Mouse (Mus musculus): Measurements from ENCODE around the gene Rcsd1. TPM values are rescaled to one million over a fixed set of nuclear protein-coding genes. Genes with fewer than 3 reads are reported as not detected.
A peak's percentile ranks its signal among the peaks of the same experiment; 100 is the strongest.

The Rcsd1 gene
- polyA plus RNA-seq, 1 experiment from 2014 or later = 8.3 TPM

GRCm38 (mm10) chr1:165707241-165707639 lies 2.3 kb downstream of the Rcsd1 start:
- Histone ChIP-seq H3K4me1 (replicated peaks; ENCODE audit: control insufficient read depth, insufficient read depth, low read length) (peaks cover 10% of the 10 kb centered on the region), H3K36me3 (ENCODE audit: control insufficient read depth, insufficient read depth) (no peaks in the 10 kb centered on the region), H3K4me3 (replicated peaks; ENCODE audit: low read length) (peak overlapping the region; percentile 64), H3K4me2 (ENCODE audit: low read length) (peak overlapping the region; percentile 100), H3K27ac (ENCODE audit: low read length) (no peak overlapping the region), H3K9ac (replicated peaks; ENCODE audit: low read depth, low read length) (no peak overlapping the region; the same call in 1 of the 2 replicates), H3K27me3 (replicated peaks; ENCODE audit: control insufficient read depth, insufficient read depth, low read length) (peaks cover 7% of the 10 kb centered on the region), H3K9me3 (ENCODE audit: control insufficient read depth, low read length) (no peaks in the 10 kb centered on the region)
- no peak for ATAC-seq
- WGBS = 33% methylated on average over 10 of the region's 10 CpGs

DNA sequence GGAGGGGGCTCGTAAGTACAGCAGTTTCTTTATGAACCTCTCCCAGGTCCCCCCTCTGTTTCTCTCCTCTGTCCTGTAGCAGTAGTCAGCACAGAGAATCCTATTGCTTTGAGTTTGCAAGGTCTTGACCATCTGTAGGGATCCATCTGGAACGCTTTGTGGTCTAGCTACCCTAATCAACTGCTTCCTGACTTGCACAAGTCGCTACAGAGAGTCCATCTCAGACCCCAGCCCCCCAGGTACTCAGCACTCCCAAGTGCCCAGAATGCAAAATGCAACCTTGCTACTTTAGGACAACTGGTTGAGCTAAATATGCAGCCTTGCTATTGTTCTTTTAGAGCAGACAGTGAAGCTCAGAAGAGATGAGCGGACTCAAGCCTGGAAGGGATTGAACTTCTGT lies 3.1 kb downstream of the Rcsd1 start:
- Histone ChIP-seq H3K27me3 (replicated peaks; ENCODE audit: control insufficient read depth, insufficient read depth, low read length) (peaks cover 7% of the 10 kb centered on the region), H3K27ac (ENCODE audit: low read length) (no peak overlapping the region), H3K4me3 (replicated peaks; ENCODE audit: low read length) (no peak overlapping the region), H3K4me1 (replicated peaks; ENCODE audit: control insufficient read depth, insufficient read depth, low read length) (peaks cover 10% of the 10 kb centered on the region), H3K4me2 (ENCODE audit: low read length) (no peak overlapping the region), H3K36me3 (ENCODE audit: control insufficient read depth, insufficient read depth) (no peaks in the 10 kb centered on the region), H3K9me3 (ENCODE audit: control insufficient read depth, low read length) (no peaks in the 10 kb centered on the region), H3K9ac (replicated peaks; ENCODE audit: low read depth, low read length) (no peak overlapping the region)
- WGBS = 70% methylated on average over 4 of the region's 4 CpGs
- no peak for ATAC-seq

GRCm38 (mm10) chr1:165705868-165706348 lies 3.6 kb downstream of the Rcsd1 start:
- no peak overlapping the region for H3K9ac ChIP-seq (replicated peaks; ENCODE audit: low read depth, low read length)
- no peak overlapping the region for H3K27ac ChIP-seq (ENCODE audit: low read length)
- no peaks in the 10 kb centered on the region for H3K9me3 ChIP-seq (ENCODE audit: control insufficient read depth, low read length)
- peaks cover 7% of the 10 kb centered on the region for H3K27me3 ChIP-seq (replicated peaks; ENCODE audit: control insufficient read depth, insufficient read depth, low read length)
- H3K4me2 ChIP-seq (ENCODE audit: low read length) = no peak overlapping the region
- H3K4me3 ChIP-seq (replicated peaks; ENCODE audit: low read length) = no peak overlapping the region
- H3K4me1 ChIP-seq (replicated peaks; ENCODE audit: control insufficient read depth, insufficient read depth, low read length) = peaks cover 10% of the 10 kb centered on the region
- 85% methylated on average over 7 of the region's 7 CpGs for WGBS
- H3K36me3 ChIP-seq (ENCODE audit: control insufficient read depth, insufficient read depth) = no peaks in the 10 kb centered on the region
- no peak for ATAC-seq

DNA sequence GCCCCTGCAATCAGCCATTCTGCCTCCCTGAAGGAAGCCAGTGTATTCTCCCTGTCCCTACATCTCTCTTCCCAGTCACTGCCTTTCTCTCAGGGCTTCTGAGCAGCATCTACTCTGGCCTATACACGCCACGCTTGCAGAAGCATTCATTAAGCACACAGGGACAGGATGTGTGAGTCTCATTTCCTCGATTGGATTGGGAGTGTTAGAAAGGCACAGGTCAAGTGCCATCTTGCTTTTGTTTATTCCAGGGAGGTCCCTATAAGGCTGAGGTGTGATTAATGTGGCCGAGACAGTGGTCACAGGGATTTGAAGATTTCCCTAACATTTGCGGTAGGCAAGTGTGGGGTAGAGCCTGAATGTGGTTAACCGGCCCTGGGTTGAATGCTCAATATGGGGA lies 4.2 kb downstream of the Rcsd1 start:
- H3K4me2 ChIP-seq (ENCODE audit: low read length) = no peak overlapping the region
- no peak overlapping the region for H3K27ac ChIP-seq (ENCODE audit: low read length)
- ATAC-seq = no peak
- H3K36me3 ChIP-seq (ENCODE audit: control insufficient read depth, insufficient read depth) = no peaks in the 10 kb centered on the region
- H3K27me3 ChIP-seq (replicated peaks; ENCODE audit: control insufficient read depth, insufficient read depth, low read length) = peaks cover 7% of the 10 kb centered on the region
- H3K4me1 ChIP-seq (replicated peaks; ENCODE audit: control insufficient read depth, insufficient read depth, low read length) = peaks cover 10% of the 10 kb centered on the region
- H3K9ac ChIP-seq (replicated peaks; ENCODE audit: low read depth, low read length) = no peak overlapping the region
- no peaks in the 10 kb centered on the region for H3K9me3 ChIP-seq (ENCODE audit: control insufficient read depth, low read length)
- WGBS = 81% methylated on average over 6 of the region's 6 CpGs
- no peak overlapping the region for H3K4me3 ChIP-seq (replicated peaks; ENCODE audit: low read length)

GRCm38 (mm10) chr1:165704841-165705240 lies 4.7 kb downstream of the Rcsd1 start:
- H3K27ac ChIP-seq (ENCODE audit: low read length) = no peak overlapping the region
- H3K27me3 ChIP-seq (replicated peaks; ENCODE audit: control insufficient read depth, insufficient read depth, low read length) = peaks cover 7% of the 10 kb centered on the region
- WGBS = 91% methylated on average over 3 of the region's 3 CpGs
- no peaks in the 10 kb centered on the region for H3K9me3 ChIP-seq (ENCODE audit: control insufficient read depth, low read length)
- H3K4me2 ChIP-seq (ENCODE audit: low read length) = no peak overlapping the region
- peaks cover 10% of the 10 kb centered on the region for H3K4me1 ChIP-seq (replicated peaks; ENCODE audit: control insufficient read depth, insufficient read depth, low read length)
- H3K36me3 ChIP-seq (ENCODE audit: control insufficient read depth, insufficient read depth) = no peaks in the 10 kb centered on the region
- no peak overlapping the region for H3K4me3 ChIP-seq (replicated peaks; ENCODE audit: low read length)
- no peak for ATAC-seq
- no peak overlapping the region for H3K9ac ChIP-seq (replicated peaks; ENCODE audit: low read depth, low read length)

DNA sequence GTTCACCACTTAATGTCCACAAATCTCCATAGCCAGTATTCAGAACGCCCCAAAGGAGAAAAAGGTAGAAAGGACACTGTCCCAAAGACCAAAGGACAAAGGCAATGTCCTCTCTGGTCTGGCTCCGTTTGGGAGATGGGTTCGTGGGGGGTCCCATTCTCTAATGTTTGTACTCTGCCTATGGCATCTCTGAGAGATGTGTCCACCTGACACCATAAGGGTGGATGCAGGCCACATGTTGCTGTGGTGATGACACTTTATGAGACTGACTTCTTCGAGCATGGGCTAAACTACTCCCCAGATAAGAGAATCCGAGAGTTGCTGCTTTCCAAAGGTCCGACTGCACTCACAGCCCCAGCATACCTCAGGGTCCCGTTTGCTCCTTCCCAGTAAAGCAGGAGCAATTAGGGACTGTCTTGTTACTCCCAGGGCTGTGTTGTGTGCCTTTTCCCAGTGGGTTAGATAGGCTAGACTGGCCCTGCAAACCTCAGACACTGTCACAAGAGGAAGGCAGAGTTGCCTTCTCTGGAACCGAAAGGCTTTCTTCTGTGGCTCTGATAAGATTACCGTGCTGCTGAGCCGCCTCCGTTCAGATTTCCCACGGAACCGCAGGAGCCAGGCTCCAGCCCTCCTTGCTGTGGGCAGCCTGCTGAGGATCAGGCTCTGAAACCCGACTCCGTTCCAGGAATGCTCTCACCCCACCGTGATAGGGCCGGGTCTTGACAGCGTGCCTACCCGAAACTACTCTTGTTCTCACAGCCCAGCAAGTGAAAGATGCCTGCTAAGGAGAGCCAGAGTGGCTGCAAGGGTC lies 7.1 kb downstream of the Rcsd1 start:
- Histone ChIP-seq H3K27me3 (replicated peaks; ENCODE audit: control insufficient read depth, insufficient read depth, low read length) (peaks cover 3% of the 10 kb centered on the region), H3K9me3 (ENCODE audit: control insufficient read depth, low read length) (no peaks in the 10 kb centered on the region), H3K4me3 (replicated peaks; ENCODE audit: low read length) (no peak overlapping the region), H3K9ac (replicated peaks; ENCODE audit: low read depth, low read length) (no peak overlapping the region), H3K27ac (ENCODE audit: low read length) (no peak overlapping the region), H3K4me2 (ENCODE audit: low read length) (peak overlapping the region; percentile 31; the same call in 1 of the 2 replicates), H3K36me3 (ENCODE audit: control insufficient read depth, insufficient read depth) (no peaks in the 10 kb centered on the region), H3K4me1 (replicated peaks; ENCODE audit: control insufficient read depth, insufficient read depth, low read length) (0 out of 2 replicates have a peak, but pooled peaks cover 4% of the 10 kb centered on the region)
- WGBS = 14% methylated on average over 19 of the region's 19 CpGs
- no peak for ATAC-seq

GRCm38 (mm10) chr1:165701562-165701961 lies 8.0 kb downstream of the Rcsd1 start:
- H3K4me1 ChIP-seq (replicated peaks; ENCODE audit: control insufficient read depth, insufficient read depth, low read length) = 0 out of 2 replicates have a peak, but pooled peaks cover 4% of the 10 kb centered on the region
- no peaks in the 10 kb centered on the region for H3K36me3 ChIP-seq (ENCODE audit: control insufficient read depth, insufficient read depth)
- no peak overlapping the region for H3K4me3 ChIP-seq (replicated peaks; ENCODE audit: low read length)
- ATAC-seq = no peak
- H3K4me2 ChIP-seq (ENCODE audit: low read length) = no peak overlapping the region
- no peaks in the 10 kb centered on the region for H3K9me3 ChIP-seq (ENCODE audit: control insufficient read depth, low read length)
- H3K9ac ChIP-seq (replicated peaks; ENCODE audit: low read depth, low read length) = no peak overlapping the region
- H3K27ac ChIP-seq (ENCODE audit: low read length) = no peak overlapping the region
- H3K27me3 ChIP-seq (replicated peaks; ENCODE audit: control insufficient read depth, insufficient read depth, low read length) = no peaks in the 10 kb centered on the region
- 73% methylated on average over 9 of the region's 9 CpGs for WGBS

GRCm38 (mm10) chr1:165700933-165701518 lies 8.5 kb downstream of the Rcsd1 start:
- Histone ChIP-seq H3K9ac (replicated peaks; ENCODE audit: low read depth, low read length) (no peak overlapping the region), H3K4me3 (replicated peaks; ENCODE audit: low read length) (no peak overlapping the region), H3K9me3 (ENCODE audit: control insufficient read depth, low read length) (no peaks in the 10 kb centered on the region), H3K27ac (ENCODE audit: low read length) (no peak overlapping the region), H3K4me1 (replicated peaks; ENCODE audit: control insufficient read depth, insufficient read depth, low read length) (0 out of 2 replicates have a peak, but pooled peaks cover 4% of the 10 kb centered on the region), H3K36me3 (ENCODE audit: control insufficient read depth, insufficient read depth) (no peaks in the 10 kb centered on the region), H3K4me2 (ENCODE audit: low read length) (no peak overlapping the region), H3K27me3 (replicated peaks; ENCODE audit: control insufficient read depth, insufficient read depth, low read length) (no peaks in the 10 kb centered on the region)
- ATAC-seq = no peak
- WGBS = 90% methylated on average over 6 of the region's 6 CpGs

DNA sequence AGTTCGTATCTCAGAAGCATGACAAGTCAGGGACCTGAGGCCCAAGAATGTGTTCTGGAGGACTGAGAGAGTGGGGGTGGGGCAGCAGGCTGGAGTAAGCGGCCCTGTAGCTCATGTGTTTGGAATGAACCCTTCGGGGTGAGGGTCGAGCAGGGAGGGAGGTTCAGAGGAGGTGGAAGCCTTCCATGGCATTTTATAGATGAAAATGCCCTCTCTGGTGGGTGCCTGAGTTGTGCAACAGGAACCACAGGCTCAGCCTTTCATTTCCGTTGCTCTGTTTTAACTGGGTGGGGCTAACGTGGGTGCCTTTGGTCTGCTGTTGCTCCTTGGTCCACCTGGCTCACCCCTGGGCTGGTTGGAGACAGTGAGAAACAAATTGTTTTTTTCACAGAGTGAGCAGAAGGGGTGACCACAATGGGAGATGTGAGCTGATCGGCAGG lies 9.2 kb downstream of the Rcsd1 start:
- Histone ChIP-seq H3K9me3 (ENCODE audit: control insufficient read depth, low read length) (no peaks in the 10 kb centered on the region), H3K36me3 (ENCODE audit: control insufficient read depth, insufficient read depth) (no peaks in the 10 kb centered on the region), H3K27ac (ENCODE audit: low read length) (no peak overlapping the region), H3K4me2 (ENCODE audit: low read length) (no peak overlapping the region), H3K4me1 (replicated peaks; ENCODE audit: control insufficient read depth, insufficient read depth, low read length) (0 out of 2 replicates have a peak, but pooled peaks cover 4% of the 10 kb centered on the region), H3K27me3 (replicated peaks; ENCODE audit: control insufficient read depth, insufficient read depth, low read length) (no peaks in the 10 kb centered on the region), H3K9ac (replicated peaks; ENCODE audit: low read depth, low read length) (no peak overlapping the region), H3K4me3 (replicated peaks; ENCODE audit: low read length) (no peak overlapping the region)
- no peak for ATAC-seq
- 74% methylated on average over 7 of the region's 7 CpGs for WGBS
